Mouse (Mus musculus): ENCODE results near the gene Mrm3.

- TF ChIP-seq POLR2A (IDR thresholded peaks at IDR 0.05; ENCODE audit: low read depth, low read length) = no peak
- TF ChIP-seq CTCF (IDR thresholded peaks at IDR 0.05; ENCODE audit: extremely low read depth, insufficient read depth, insufficient read length, insufficient replicate concordance) = no peak
Measured at GRCm38 (mm10) chr11:76278960-76279852, 35.7 kb downstream of the Mrm3 start.

Measured in spleen, adult 2 months (tissue).